Mouse (Mus musculus) urinary bladder, postnatal 10 days (tissue): ENCODE results near the gene Gm30191.

Source experiments
- DNase-seq: peaks from one replicate; pipeline ENCODE4 v3.0.0; 2022; ENCODE audit warnings: low spot score

Gene Gm30191

GRCm38 (mm10) chr4:134246719-134247258 lies at the start of gene Gm30191:
Gm30191 (plus strand) TSS chr4:134246935.
- DNase-seq = no peak

GRCm38 (mm10) chr4:134199371-134199770 lies 47.4 kb upstream of the Gm30191 start:
- DNase-seq = no peak

- DNase-seq = no peak
These were observed 43.8 kb upstream of the Gm30191 start, which contains the start of gene Gm7534 for GRCm38 (mm10) chr4:134202904-134203303. Gm7534 (minus strand) TSS chr4:134203004.

- no peak for DNase-seq
These were observed 43.3 kb upstream of the Gm30191 start for GRCm38 (mm10) chr4:134203340-134203896.

- no peak for DNase-seq
These were observed 40.2 kb upstream of the Gm30191 start for GRCm38 (mm10) chr4:134206488-134207053.

GRCm38 (mm10) chr4:134222793-134223600 lies 23.7 kb upstream of the Gm30191 start:
- DNase-seq = no peak

GRCm38 (mm10) chr4:134227194-134227593 lies 19.5 kb upstream of the Gm30191 start, which contains the start of gene Catsper4:
Catsper4 (minus strand) TSS chr4:134227383.
- no peak for DNase-seq

- no peak for DNase-seq
These were observed 16.3 kb upstream of the Gm30191 start for GRCm38 (mm10) chr4:134230431-134230830.

- no peak for DNase-seq
These were observed 11.9 kb upstream of the Gm30191 start for GRCm38 (mm10) chr4:134234876-134235275.

- DNase-seq = no peak
These were observed 9.0 kb upstream of the Gm30191 start for GRCm38 (mm10) chr4:134237582-134238278.

- DNase-seq = peak; percentile 62
These were observed 8.5 kb upstream of the Gm30191 start, which contains the start of gene Cnksr1 for GRCm38 (mm10) chr4:134238279-134238651. Cnksr1 (minus strand) TSS chr4:134238399.

GRCm38 (mm10) chr4:134238686-134239085 lies 8.0 kb upstream of the Gm30191 start:
- no peak for DNase-seq

- no peak for DNase-seq
These were observed 3.1 kb upstream of the Gm30191 start, which contains the start of gene E130218I03Rik for GRCm38 (mm10) chr4:134243516-134244250. E130218I03Rik (plus strand) TSS chr4:134243662.

GRCm38 (mm10) chr4:134245148-134245843 lies 1.4 kb upstream of the Gm30191 start, which contains the start of gene Zfp593:
Zfp593 (minus strand) TSS chr4:134245592.
- peak; percentile 88 for DNase-seq

GRCm38 (mm10) chr4:134246256-134246655 lies 479 bp upstream of the Gm30191 start:
- DNase-seq = no peak

- DNase-seq = no peak
These were observed 2.9 kb downstream of the Gm30191 start for GRCm38 (mm10) chr4:134249651-134250050.

GRCm38 (mm10) chr4:134250116-134250929 lies 3.6 kb downstream of the Gm30191 start:
- DNase-seq = no peak

GRCm38 (mm10) chr4:134250930-134251240 lies 4.2 kb downstream of the Gm30191 start:
- no peak for DNase-seq

- no peak for DNase-seq
These were observed 4.8 kb downstream of the Gm30191 start for GRCm38 (mm10) chr4:134251241-134252130.
